Mouse (Mus musculus) E14TG2a.4 (cell line): ENCODE measurements around the gene Tax1bp1.

ENCODE experiments used
- H3K27me3 ChIP-seq: 2 replicates; pipeline ENCODE4 v1.6.1; 2014; ENCODE audit warnings: low read length, control low read depth; ENCODE audit not compliant: insufficient read depth
- H3K36me3 ChIP-seq: 2 replicates; pipeline ENCODE4 v1.6.1; 2014; ENCODE audit warnings: low read length, control low read depth; ENCODE audit not compliant: insufficient read depth
- H3K4me1 ChIP-seq: replicated peaks from 2 replicates; pipeline ENCODE4 v1.6.1; 2014; ENCODE audit warnings: low read depth, low read length, control low read depth
- H3K4me3 ChIP-seq: replicated peaks from 2 replicates; pipeline ENCODE4 v1.5.1; 2014; ENCODE audit warnings: mild to moderate bottlenecking, low read length
- H3K9me3 ChIP-seq: 2 replicates; pipeline ENCODE4 v1.6.1; 2014; ENCODE audit warnings: low read length, control low read depth
- CTCF ChIP-seq: conservative IDR thresholded peaks from 2 replicates; pipeline ENCODE4 v1.5.1; 2014; ENCODE audit warnings: low read length
- NANOG ChIP-seq: IDR thresholded peaks from 2 replicates; pipeline ENCODE4 v1.6.1; 2014; ENCODE audit warnings: borderline replicate concordance, low read length, mixed read lengths
- POU5F1 ChIP-seq: IDR thresholded peaks from 2 replicates; pipeline ENCODE4 v1.6.1; 2014; ENCODE audit warnings: low read length, borderline replicate concordance

Gene Tax1bp1

GRCm38 (mm10) chr6:52699050-52699449 is 14.5 kb upstream of the Tax1bp1 start:
- H3K27me3 ChIP-seq, result no peaks in the 10 kb centered on the region
- TF ChIP-seq CTCF, result no peak
- TF ChIP-seq POU5F1, result no peak
- no peak for TF ChIP-seq NANOG
- H3K4me3 ChIP-seq, result no peak overlapping the region
- H3K4me1 ChIP-seq, result no peaks in the 10 kb centered on the region
- no peaks in the 10 kb centered on the region for H3K9me3 ChIP-seq
- H3K36me3 ChIP-seq, result no peaks in the 10 kb centered on the region

GRCm38 (mm10) chr6:52699899-52700298 is 13.6 kb upstream of the Tax1bp1 start:
- H3K9me3 ChIP-seq, result no peaks in the 10 kb centered on the region
- H3K4me1 ChIP-seq, result no peaks in the 10 kb centered on the region
- H3K27me3 ChIP-seq, result no peaks in the 10 kb centered on the region
- H3K4me3 ChIP-seq, result no peak overlapping the region
- no peaks in the 10 kb centered on the region for H3K36me3 ChIP-seq
- TF ChIP-seq POU5F1 (no peak), CTCF (no peak), NANOG (no peak)

- TF ChIP-seq NANOG (no peak), CTCF (no peak), POU5F1 (no peak)
- no peak overlapping the region for H3K4me3 ChIP-seq
Measured at GRCm38 (mm10) chr6:52703263-52703662, 10.3 kb upstream of the Tax1bp1 start.

GRCm38 (mm10) chr6:52705280-52705679 is 8.2 kb upstream of the Tax1bp1 start:
- H3K27me3 ChIP-seq, result no peaks in the 10 kb centered on the region
- TF ChIP-seq CTCF, result no peak
- no peak for TF ChIP-seq POU5F1
- H3K9me3 ChIP-seq, result no peaks in the 10 kb centered on the region
- H3K4me1 ChIP-seq, result no peaks in the 10 kb centered on the region
- H3K36me3 ChIP-seq, result no peaks in the 10 kb centered on the region
- H3K4me3 ChIP-seq, result no peak overlapping the region

More at GRCm38 (mm10) chr6:52703263-52703662, 10.3 kb upstream of the Tax1bp1 start:
- Histone ChIP-seq H3K9me3 (no peaks in the 10 kb centered on the region), H3K36me3 (no peaks in the 10 kb centered on the region), H3K27me3 (no peaks in the 10 kb centered on the region), H3K4me1 (no peaks in the 10 kb centered on the region)

GRCm38 (mm10) chr6:52707815-52708214 is 5.7 kb upstream of the Tax1bp1 start:
- Histone ChIP-seq H3K4me1 (peaks cover 3% of the 10 kb centered on the region; the same call in 1 of the 2 replicates), H3K36me3 (no peaks in the 10 kb centered on the region), H3K27me3 (no peaks in the 10 kb centered on the region), H3K4me3 (no peak overlapping the region), H3K9me3 (no peaks in the 10 kb centered on the region)
- TF ChIP-seq POU5F1, result no peak
- TF ChIP-seq CTCF, result no peak
- TF ChIP-seq NANOG, result no peak

GRCm38 (mm10) chr6:52712563-52712962 is 966 bp upstream of the Tax1bp1 start:
- H3K4me3 ChIP-seq, result no peak overlapping the region
- H3K9me3 ChIP-seq, result no peaks in the 10 kb centered on the region
- H3K4me1 ChIP-seq, result peaks cover 15% of the 10 kb centered on the region
- H3K27me3 ChIP-seq, result no peaks in the 10 kb centered on the region
- no peaks in the 10 kb centered on the region for H3K36me3 ChIP-seq
- TF ChIP-seq NANOG (no peak), POU5F1 (no peak), CTCF (no peak)

GRCm38 (mm10) chr6:52713897-52714509 is 474 bp downstream of the Tax1bp1 start:
- no peaks in the 10 kb centered on the region for H3K9me3 ChIP-seq
- peak overlapping the region; percentile 99 for H3K4me3 ChIP-seq
- no peaks in the 10 kb centered on the region for H3K36me3 ChIP-seq
- TF ChIP-seq NANOG (no peak), POU5F1 (no peak), CTCF (no peak)
- peaks cover 18% of the 10 kb centered on the region for H3K4me1 ChIP-seq
- no peaks in the 10 kb centered on the region for H3K27me3 ChIP-seq

- Histone ChIP-seq H3K4me1 (peaks cover 15% of the 10 kb centered on the region), H3K27me3 (no peaks in the 10 kb centered on the region), H3K36me3 (peaks cover 9% of the 10 kb centered on the region), H3K9me3 (no peaks in the 10 kb centered on the region), H3K4me3 (no peak overlapping the region)
- no peak for TF ChIP-seq NANOG
- no peak for TF ChIP-seq CTCF
- TF ChIP-seq POU5F1, result no peak
Measured at GRCm38 (mm10) chr6:52717493-52718192, 4.1 kb downstream of the Tax1bp1 start.
